Comparison of ENCODE assay signal across 8 mouse cellular contexts in genomic region chr7:35585191-35586054, GRCm38 (mm10). TPM values are rescaled to one million over a fixed set of nuclear protein-coding genes. Genes with fewer than 3 reads are reported as not detected.
A peak's percentile ranks its signal among the peaks of the same experiment; 100 is the strongest.
DNase-seq lines count a peak whose midpoint lies in the region; ATAC-seq lines count a peak whose summit lies in the region.

Gene Rgs9bp, minus strand, starts transcription at chr7:35585582.

- H3K4me1 ChIP-seq in limb, embryonic 13.5 days, result peaks cover 43% of the 10 kb centered on the region
- peaks cover 27% of the 10 kb centered on the region for H3K4me1 ChIP-seq in midbrain, embryonic 12.5 days
- peaks cover 20% of the 10 kb centered on the region for H3K4me1 ChIP-seq in stomach, embryonic 14.5 days (ENCODE audit: control insufficient read depth, insufficient read depth, low read length)

- H3K4me3 ChIP-seq in limb, embryonic 13.5 days, result peak within 1 kb of the TSS; percentile 88
- peak within 1 kb of the TSS; percentile 83 for H3K4me3 ChIP-seq in midbrain, embryonic 12.5 days
- H3K4me3 ChIP-seq in stomach, embryonic 14.5 days (ENCODE audit: low read depth, low read length), result peak within 1 kb of the TSS; percentile 91

- H3K4me2 ChIP-seq in limb, embryonic 13.5 days (replicated peaks), result peak within 1 kb of the TSS; percentile 99
- peak within 1 kb of the TSS; percentile 99 for H3K4me2 ChIP-seq in midbrain, embryonic 12.5 days (replicated peaks)
- H3K4me2 ChIP-seq in stomach, embryonic 14.5 days (replicated peaks; ENCODE audit: low read depth, low read length), result peak within 1 kb of the TSS; percentile 100

- peak; percentile 64 for DNase-seq in adrenal gland, postnatal 10 days
- DNase-seq in right cerebral cortex, postnatal 25 days, result no peak

- no peaks in the 10 kb centered on the region; the same call in 1 of the 2 replicates for H3K9me3 ChIP-seq in limb, embryonic 13.5 days
- H3K9me3 ChIP-seq in midbrain, embryonic 12.5 days, result no peaks in the 10 kb centered on the region
- H3K9me3 ChIP-seq in stomach, embryonic 14.5 days (ENCODE audit: control insufficient read depth, low read depth, low read length), result no peaks in the 10 kb centered on the region

- WGBS in limb, embryonic 13.5 days, result under 1% methylated on average over 45 of the region's 45 CpGs
- WGBS in midbrain, embryonic 12.5 days, result 0% methylated on average over 44 of the region's 45 CpGs
- WGBS in stomach, embryonic 14.5 days, result under 1% methylated on average over 45 of the region's 45 CpGs

- peak within 1 kb of the TSS; percentile 88 for H3K27ac ChIP-seq in limb, embryonic 13.5 days
- peak within 1 kb of the TSS; percentile 64; the same call in 1 of the 2 replicates for H3K27ac ChIP-seq in midbrain, embryonic 12.5 days (replicated peaks)
- H3K27ac ChIP-seq in stomach, embryonic 14.5 days (ENCODE audit: low read length), result peak within 1 kb of the TSS; percentile 33; the same call in 1 of the 2 replicates

- peak; percentile 53 for ATAC-seq in CD4-positive, CD25-positive, alpha-beta regulatory T cell, adult 4 months
- peak; percentile 55 for ATAC-seq in erythroid progenitor cell, adult 5-6 weeks (replicated peaks; ENCODE audit: low FRiP score, poor library complexity, severe bottlenecking)
- peak; percentile 18 to 30 for ATAC-seq in hematopoietic stem cell, adult 5-6 weeks (replicated peaks in 1 of 2; ENCODE audit: insufficient read depth in 1 of 2, low FRiP score in 2 of 2, low TSS enrichment in 1 of 2, low read depth in 1 of 2, poor library complexity in 2 of 2, severe bottlenecking in 2 of 2)
- ATAC-seq in limb, embryonic 13.5 days (ENCODE audit: low FRiP score, low read depth), result peak; percentile 74
- ATAC-seq in midbrain, embryonic 12.5 days (ENCODE audit: low FRiP score, low read depth), result peak; percentile 55
- peak; percentile 80 for ATAC-seq in stomach, embryonic 14.5 days (ENCODE audit: insufficient number of reproducible peaks, insufficient read depth, low FRiP score, low read depth)

- H3K9ac ChIP-seq in limb, embryonic 13.5 days, result peak within 1 kb of the TSS; percentile 92
- H3K9ac ChIP-seq in midbrain, embryonic 12.5 days (replicated peaks), result peak within 1 kb of the TSS; percentile 78
- peak within 1 kb of the TSS; percentile 62 for H3K9ac ChIP-seq in stomach, embryonic 14.5 days (replicated peaks; ENCODE audit: low read depth, low read length)

- no peaks in the 10 kb centered on the region for H3K36me3 ChIP-seq in limb, embryonic 13.5 days
- no peaks in the 10 kb centered on the region for H3K36me3 ChIP-seq in midbrain, embryonic 12.5 days
- no peaks in the 10 kb centered on the region for H3K36me3 ChIP-seq in stomach, embryonic 14.5 days (ENCODE audit: control insufficient read depth, insufficient read depth, low read length)

- peaks cover 37% of the 10 kb centered on the region for H3K27me3 ChIP-seq in limb, embryonic 13.5 days
- H3K27me3 ChIP-seq in midbrain, embryonic 12.5 days, result peaks cover 39% of the 10 kb centered on the region
- H3K27me3 ChIP-seq in stomach, embryonic 14.5 days (ENCODE audit: control insufficient read depth, insufficient read depth, low read length), result peaks cover 12% of the 10 kb centered on the region

RNA-seq across cellular contexts. Expression of gene Rgs9bp, which starts in this region (rescaled TPM):
- polyA plus RNA-seq in CD4-positive, CD25-positive, alpha-beta regulatory T cell, adult 4 months (2017; shearing (Covaris generic)), result not detected
- under 1 TPM; 0.51 to 0.88 TPM for total RNA-seq in adrenal gland, postnatal 10 days (2021)
- total RNA-seq in erythroid progenitor cell, adult 5-6 weeks (2015; ENCODE audit: low replicate concordance), result 0.36 TPM in 1 of 2 replicates, not detected in the other
- total RNA-seq in erythroid progenitor cell, adult 5-6 weeks (2017; ENCODE audit: low replicate concordance), result 0.38 TPM in 1 of 2 replicates, not detected in the other
- 0.19 and 0.84 TPM in 2 replicates for total RNA-seq in hematopoietic stem cell, adult 5-6 weeks (2017)
- polyA plus RNA-seq in limb, embryonic 13.5 days (2015; fragmentation: Nextera tagmentation; extraction: Ambion mirVana), result 0.42 and 0.61 TPM in 2 replicates
- polyA plus RNA-seq in midbrain, embryonic 12.5 days (2016; fragmentation: Nextera tagmentation; extraction: Ambion mirVana), result 0.11 and 0.26 TPM in 2 replicates
- polyA plus RNA-seq in stomach, embryonic 14.5 days (2014; fragmentation: Nextera tagmentation; extraction: Ambion mirVana), result 0.11 and 0.25 TPM in 2 replicates

Comparison
In these comparisons a context has a peak if more than half of its experiments do, and no peak if none do; other contexts are left out.
1. Peak in ATAC-seq in CD4-positive, CD25-positive, alpha-beta regulatory T cell, adult 4 months; RNA of the gene not detected or under 1 TPM.
2. Peak in DNase-seq in adrenal gland, postnatal 10 days; RNA of the gene not detected or under 1 TPM.
3. Peak in ATAC-seq in erythroid progenitor cell, adult 5-6 weeks; RNA of the gene not detected or under 1 TPM.
4. Peak in ATAC-seq in hematopoietic stem cell, adult 5-6 weeks; RNA of the gene not detected or under 1 TPM.
5. Peak in ATAC-seq, H3K4me3 ChIP-seq, H3K27ac ChIP-seq, H3K9ac ChIP-seq and H3K4me2 ChIP-seq in limb, embryonic 13.5 days; RNA of the gene not detected or under 1 TPM.
6. Peak in ATAC-seq, H3K4me3 ChIP-seq, H3K27ac ChIP-seq, H3K9ac ChIP-seq and H3K4me2 ChIP-seq in midbrain, embryonic 12.5 days; RNA of the gene not detected or under 1 TPM.
7. Peak in ATAC-seq, H3K4me3 ChIP-seq, H3K27ac ChIP-seq, H3K9ac ChIP-seq and H3K4me2 ChIP-seq in stomach, embryonic 14.5 days; RNA of the gene not detected or under 1 TPM.
8. ATAC-seq: peak in every context shown above with its lines; median percentile 80 in stomach, embryonic 14.5 days; 74 in limb, embryonic 13.5 days; 55 in erythroid progenitor cell, adult 5-6 weeks; 55 in midbrain, embryonic 12.5 days; 53 in CD4-positive, CD25-positive, alpha-beta regulatory T cell, adult 4 months; 24 in hematopoietic stem cell, adult 5-6 weeks.
9. H3K27ac ChIP-seq: peak in every context shown above with its lines; median percentile 88 in limb, embryonic 13.5 days; 64 in midbrain, embryonic 12.5 days; 33 in stomach, embryonic 14.5 days.